Mouse (Mus musculus): ENCODE results near the gene Simc1. TPM values are rescaled to one million over a fixed set of nuclear protein-coding genes. Genes with fewer than 3 reads are reported as not detected.

Gene Simc1
- polyA plus RNA-seq, 1 experiment from 2014 or later: 1.5 TPM

GRCm38 (mm10) chr13:54568380-54568779 is 64.8 kb downstream of the Simc1 start:
- DNase-seq (peak; percentile 24), ATAC-seq (no peak)
- H3K36me3 ChIP-seq (replicated peaks; ENCODE audit: insufficient read depth, low read length): no peaks in the 10 kb centered on the region
- H3K9me3 ChIP-seq (ENCODE audit: low read length): no peaks in the 10 kb centered on the region
- TF ChIP-seq EP300 (IDR thresholded peaks at IDR 0.05; ENCODE audit: low read depth) (no peak), CTCF (IDR thresholded peaks at IDR 0.05; ENCODE audit: low read depth) (no peak)
- H3K4me2 ChIP-seq (ENCODE audit: low read depth, low read length): no peak overlapping the region
- no peak overlapping the region for H3K4me3 ChIP-seq (ENCODE audit: low read depth, low read length)
- 57% methylated on average over 5 of the region's 5 CpGs for WGBS (ENCODE audit: insufficient replicate concordance)
- H3K27me3 ChIP-seq (ENCODE audit: insufficient read depth, low read length): no peaks in the 10 kb centered on the region
- H3K4me1 ChIP-seq (ENCODE audit: insufficient read depth): peaks cover 19% of the 10 kb centered on the region
- H3K27ac ChIP-seq (ENCODE audit: low read depth): no peak overlapping the region
- H3K9ac ChIP-seq (replicated peaks): no peak overlapping the region

- ATAC-seq (no peak), DNase-seq (no peak)
- no peak overlapping the region for H3K4me3 ChIP-seq (ENCODE audit: low read depth, low read length)
- no peak overlapping the region for H3K9ac ChIP-seq (replicated peaks)
- no peak overlapping the region for H3K4me2 ChIP-seq (ENCODE audit: low read depth, low read length)
- H3K27ac ChIP-seq (ENCODE audit: low read depth): no peak overlapping the region
- peaks cover 12% of the 10 kb centered on the region for H3K4me1 ChIP-seq (ENCODE audit: insufficient read depth)
- H3K36me3 ChIP-seq (replicated peaks; ENCODE audit: insufficient read depth, low read length): no peaks in the 10 kb centered on the region
- no peaks in the 10 kb centered on the region for H3K9me3 ChIP-seq (ENCODE audit: low read length)
- WGBS (ENCODE audit: insufficient replicate concordance): 65% methylated on average over 1 of the region's 1 CpGs
- H3K27me3 ChIP-seq (ENCODE audit: insufficient read depth, low read length): no peaks in the 10 kb centered on the region
- TF ChIP-seq CTCF (IDR thresholded peaks at IDR 0.05; ENCODE audit: low read depth) (no peak), EP300 (IDR thresholded peaks at IDR 0.05; ENCODE audit: low read depth) (no peak)
Observed at GRCm38 (mm10) chr13:54569282-54569681, 65.7 kb downstream of the Simc1 start.

- H3K36me3 ChIP-seq (replicated peaks; ENCODE audit: insufficient read depth, low read length): no peaks in the 10 kb centered on the region
- no peak overlapping the region for H3K4me2 ChIP-seq (ENCODE audit: low read depth, low read length)
- H3K9ac ChIP-seq (replicated peaks): no peak overlapping the region
- TF ChIP-seq EP300 (IDR thresholded peaks at IDR 0.05; ENCODE audit: low read depth) (no peak), CTCF (IDR thresholded peaks at IDR 0.05; ENCODE audit: low read depth) (no peak)
- no peak overlapping the region for H3K27ac ChIP-seq (ENCODE audit: low read depth)
- H3K4me3 ChIP-seq (ENCODE audit: low read depth, low read length): no peak overlapping the region
- no peak for DNase-seq
- H3K4me1 ChIP-seq (ENCODE audit: insufficient read depth): peaks cover 9% of the 10 kb centered on the region
- 73% methylated on average over 4 of the region's 4 CpGs for WGBS (ENCODE audit: insufficient replicate concordance)
- no peaks in the 10 kb centered on the region for H3K9me3 ChIP-seq (ENCODE audit: low read length)
- ATAC-seq: no peak
- no peaks in the 10 kb centered on the region for H3K27me3 ChIP-seq (ENCODE audit: insufficient read depth, low read length)
Observed at GRCm38 (mm10) chr13:54570736-54571135, 67.2 kb downstream of the Simc1 start.

GRCm38 (mm10) chr13:54571637-54572036 is 68.1 kb downstream of the Simc1 start:
- Histone ChIP-seq H3K36me3 (replicated peaks; ENCODE audit: insufficient read depth, low read length) (no peaks in the 10 kb centered on the region), H3K27ac (ENCODE audit: low read depth) (no peak overlapping the region), H3K27me3 (ENCODE audit: insufficient read depth, low read length) (no peaks in the 10 kb centered on the region), H3K9me3 (ENCODE audit: low read length) (no peaks in the 10 kb centered on the region), H3K4me1 (ENCODE audit: insufficient read depth) (peaks cover 11% of the 10 kb centered on the region), H3K4me3 (ENCODE audit: low read depth, low read length) (no peak overlapping the region), H3K4me2 (ENCODE audit: low read depth, low read length) (no peak overlapping the region), H3K9ac (replicated peaks) (no peak overlapping the region)
- no peak for DNase-seq
- no peak for TF ChIP-seq EP300 (IDR thresholded peaks at IDR 0.05; ENCODE audit: low read depth)
- no peak for TF ChIP-seq CTCF (IDR thresholded peaks at IDR 0.05; ENCODE audit: low read depth)
- 59% methylated on average over 2 of the region's 2 CpGs for WGBS (ENCODE audit: insufficient replicate concordance)
- no peak for ATAC-seq

- TF ChIP-seq CTCF (IDR thresholded peaks at IDR 0.05; ENCODE audit: low read depth): no peak
- no peak for TF ChIP-seq EP300 (IDR thresholded peaks at IDR 0.05; ENCODE audit: low read depth)
- WGBS (ENCODE audit: insufficient replicate concordance): 86% methylated on average over 4 of the region's 4 CpGs
- no peaks in the 10 kb centered on the region for H3K27me3 ChIP-seq (ENCODE audit: insufficient read depth, low read length)
- no peak overlapping the region for H3K4me2 ChIP-seq (ENCODE audit: low read depth, low read length)
- H3K4me3 ChIP-seq (ENCODE audit: low read depth, low read length): no peak overlapping the region
- DNase-seq (no peak), ATAC-seq (no peak)
- no peaks in the 10 kb centered on the region for H3K36me3 ChIP-seq (replicated peaks; ENCODE audit: insufficient read depth, low read length)
- peaks cover 11% of the 10 kb centered on the region for H3K4me1 ChIP-seq (ENCODE audit: insufficient read depth)
- no peak overlapping the region for H3K27ac ChIP-seq (ENCODE audit: low read depth)
- no peak overlapping the region for H3K9ac ChIP-seq (replicated peaks)
- H3K9me3 ChIP-seq (ENCODE audit: low read length): no peaks in the 10 kb centered on the region
Observed at GRCm38 (mm10) chr13:54572621-54573020, 69.0 kb downstream of the Simc1 start.

GRCm38 (mm10) chr13:54574854-54575481 is 71.4 kb downstream of the Simc1 start, which contains the start of gene Arl10:
Gene Arl10, plus strand, starts transcription at chr13:54575015.
- TF ChIP-seq EP300 (IDR thresholded peaks at IDR 0.05; ENCODE audit: low read depth) (no peak), CTCF (IDR thresholded peaks at IDR 0.05; ENCODE audit: low read depth) (peak; percentile 12; the same call in 1 of the 2 replicates)
- peak within 1 kb of the TSS; percentile 75 for H3K9ac ChIP-seq (replicated peaks)
- peak within 1 kb of the TSS; percentile 25 for H3K27ac ChIP-seq (ENCODE audit: low read depth)
- WGBS (ENCODE audit: insufficient replicate concordance): under 1% methylated on average over 54 of the region's 55 CpGs
- peaks cover 16% of the 10 kb centered on the region for H3K4me1 ChIP-seq (ENCODE audit: insufficient read depth)
- H3K4me3 ChIP-seq (ENCODE audit: low read depth, low read length): peak within 1 kb of the TSS; percentile 66
- no peaks in the 10 kb centered on the region for H3K9me3 ChIP-seq (ENCODE audit: low read length)
- peak; percentile 73 for DNase-seq
- H3K36me3 ChIP-seq (replicated peaks; ENCODE audit: insufficient read depth, low read length): no peaks in the 10 kb centered on the region
- peak; percentile 83 for ATAC-seq
- peak within 1 kb of the TSS; percentile 79 for H3K4me2 ChIP-seq (ENCODE audit: low read depth, low read length)
- no peaks in the 10 kb centered on the region for H3K27me3 ChIP-seq (ENCODE audit: insufficient read depth, low read length)

Measured in liver, postnatal 0 days (tissue).